Mouse (Mus musculus) liver, adult 2 months (tissue): ENCODE data around the gene Ndufa13.

ENCODE experiments used
- CTCF ChIP-seq: fragments of 200-500 bp; IDR thresholded peaks from 2 replicates; pipeline ENCODE4 v1.5.1; 2011; ENCODE audit warnings: low read depth, low read length, control low read depth
- POLR2A ChIP-seq: fragments of 200-500 bp; IDR thresholded peaks from 2 replicates; pipeline ENCODE4 v1.6.1; 2011; ENCODE audit warnings: low read length, control low read depth; ENCODE audit not compliant: insufficient read depth; ENCODE audit errors: extremely low read depth

DNA sequence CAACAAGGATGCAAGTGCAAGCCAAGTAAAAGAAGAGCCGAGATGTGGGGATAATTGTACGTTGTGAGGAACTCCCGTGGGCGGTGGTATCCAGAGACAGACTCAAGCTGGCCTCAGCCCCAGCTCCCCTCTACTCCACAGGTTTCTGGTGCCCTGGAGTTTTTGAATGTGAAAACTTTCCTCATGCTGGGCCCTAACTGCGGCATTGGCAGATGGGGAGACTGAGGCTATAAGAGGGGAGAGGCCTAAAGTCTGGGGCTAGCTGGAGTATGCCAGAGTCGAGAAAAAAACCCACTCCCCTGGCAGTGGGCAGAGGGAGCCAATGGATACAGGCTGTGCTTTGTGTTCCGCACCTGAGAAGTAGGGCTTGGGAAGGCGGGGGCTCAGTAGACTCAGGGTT is 1.7 kb upstream of the Ndufa13 start:
- TF ChIP-seq CTCF = no peak
- TF ChIP-seq POLR2A = no peak
